Mouse (Mus musculus) liver, embryonic 12.5 days (tissue): ENCODE measurements around the gene Sec61a2. TPM values are rescaled to one million over a fixed set of nuclear protein-coding genes. Genes with fewer than 3 reads are reported as not detected.

ENCODE experiments used
- ATAC-seq: fragments of 200-750 bp; cut with Nextera tagmentation; 2 replicates; pipeline ENCODE4 v1.8.0; 2017; ENCODE audit warnings: moderate number of reproducible peaks, mild to moderate bottlenecking, moderate library complexity
- H3K27ac ChIP-seq: fragments of 300-500 bp; sonication (generic); 2 replicates; pipeline ENCODE4 v1.5.1; 2016; ENCODE audit warnings: mild to moderate bottlenecking
- H3K27me3 ChIP-seq: fragments of 300-500 bp; sonication (generic); replicated peaks from 2 replicates; pipeline ENCODE4 v1.6.1; 2016; ENCODE audit warnings: mild to moderate bottlenecking, moderate library complexity
- H3K36me3 ChIP-seq: fragments of 300-500 bp; sonication (generic); 2 replicates; pipeline ENCODE4 v1.6.1; 2016; ENCODE audit warnings: mild to moderate bottlenecking, moderate library complexity
- H3K4me1 ChIP-seq: fragments of 300-500 bp; sonication (generic); 2 replicates; pipeline ENCODE4 v1.6.1; 2016
- H3K4me2 ChIP-seq: fragments of 300-500 bp; sonication (generic); 2 replicates; pipeline ENCODE4 v1.6.1; 2016; ENCODE audit warnings: mild to moderate bottlenecking, moderate library complexity
- H3K4me3 ChIP-seq: fragments of 300-500 bp; sonication (generic); 2 replicates; pipeline ENCODE4 v1.5.1; 2016; ENCODE audit warnings: mild to moderate bottlenecking, moderate library complexity
- H3K9ac ChIP-seq: fragments of 300-500 bp; sonication (generic); 2 replicates; pipeline ENCODE4 v1.6.1; 2016; ENCODE audit warnings: mild to moderate bottlenecking, moderate library complexity
- H3K9me3 ChIP-seq: fragments of 300-500 bp; sonication (generic); replicated peaks from 2 replicates; pipeline ENCODE4 v1.6.1; 2016; ENCODE audit warnings: mild to moderate bottlenecking, moderate library complexity
- WGBS: fragments of 180-500 bp; shearing (Covaris S2); methylation state at CpG from one replicate; pipeline ENCODE4 v1.1.7; 2016; ENCODE audit not compliant: insufficient replicate concordance; 5-methylcytosine and 5-hydroxymethylcytosine counted together
- polyA plus RNA-seq: library from polyadenylated mRNA; unstranded; fragments of >200 nt; fragmentation: Nextera tagmentation; extraction: Ambion mirVana; gene quantifications from 2 replicates; pipeline ENCODE4 v1.2.1, GENCODE M21; 2016

Sec61a2 gene
- 22.8 and 24.2 TPM in 2 replicates for polyA plus RNA-seq

GRCm38 (mm10) chr2:5894843-5895570, at the start of gene Sec61a2:
Gene Sec61a2 (minus strand): TSS chr2:5895432.
- peak; percentile 99 for ATAC-seq
- under 1% methylated on average over 62 of the region's 62 CpGs for WGBS

GRCm38 (mm10) chr2:5943071-5943470, 47.8 kb upstream of the Sec61a2 start:
- no peak for ATAC-seq
- Histone ChIP-seq H3K27ac (peak overlapping the region; percentile 41; the same call in 1 of the 2 replicates), H3K4me3 (peak overlapping the region; percentile 69), H3K27me3 (no peaks in the 10 kb centered on the region), H3K4me1 (peaks cover 72% of the 10 kb centered on the region), H3K9me3 (no peaks in the 10 kb centered on the region), H3K36me3 (no peaks in the 10 kb centered on the region), H3K9ac (peak overlapping the region; percentile 73), H3K4me2 (peak overlapping the region; percentile 94)
- WGBS: 35% methylated on average over 4 of the region's 4 CpGs

More at GRCm38 (mm10) chr2:5894843-5895570, at the start of gene Sec61a2:
- Histone ChIP-seq H3K9ac (peak within 1 kb of the TSS; percentile 92), H3K27ac (peak within 1 kb of the TSS; percentile 88), H3K36me3 (peaks cover 31% of the 10 kb centered on the region), H3K27me3 (no peaks in the 10 kb centered on the region), H3K9me3 (no peaks in the 10 kb centered on the region), H3K4me3 (peak within 1 kb of the TSS; percentile 86), H3K4me1 (peaks cover 26% of the 10 kb centered on the region), H3K4me2 (peak within 1 kb of the TSS; percentile 96)

GRCm38 (mm10) chr2:5942416-5943032, 47.3 kb upstream of the Sec61a2 start, which contains the start of gene Dhtkd1:
Gene Dhtkd1 (minus strand): TSS chr2:5942792.
- peak; percentile 88 for ATAC-seq
- peak within 1 kb of the TSS; percentile 69 for H3K4me3 ChIP-seq
- H3K36me3 ChIP-seq: no peaks in the 10 kb centered on the region
- peak within 1 kb of the TSS; percentile 94 for H3K4me2 ChIP-seq
- peaks cover 72% of the 10 kb centered on the region for H3K4me1 ChIP-seq
- under 1% methylated on average over 36 of the region's 36 CpGs for WGBS
- H3K27ac ChIP-seq: peak within 1 kb of the TSS; percentile 54; the same call in 1 of the 2 replicates
- H3K9me3 ChIP-seq: no peaks in the 10 kb centered on the region
- H3K9ac ChIP-seq: peak within 1 kb of the TSS; percentile 73
- no peaks in the 10 kb centered on the region for H3K27me3 ChIP-seq

GRCm38 (mm10) chr2:5941861-5942415, 46.7 kb upstream of the Sec61a2 start:
- H3K4me1 ChIP-seq: peaks cover 68% of the 10 kb centered on the region
- peak overlapping the region; percentile 69 for H3K4me3 ChIP-seq
- H3K27me3 ChIP-seq: no peaks in the 10 kb centered on the region
- H3K9me3 ChIP-seq: no peaks in the 10 kb centered on the region
- 59% methylated on average over 11 of the region's 11 CpGs for WGBS
- H3K4me2 ChIP-seq: peak overlapping the region; percentile 94
- H3K9ac ChIP-seq: peak overlapping the region; percentile 73
- peak overlapping the region; percentile 54; the same call in 1 of the 2 replicates for H3K27ac ChIP-seq
- no peak for ATAC-seq
- H3K36me3 ChIP-seq: no peaks in the 10 kb centered on the region

GRCm38 (mm10) chr2:5940936-5941335, 45.7 kb upstream of the Sec61a2 start:
- H3K9me3 ChIP-seq: no peaks in the 10 kb centered on the region
- no peaks in the 10 kb centered on the region for H3K27me3 ChIP-seq
- H3K4me3 ChIP-seq: no peak overlapping the region
- 89% methylated on average over 9 of the region's 9 CpGs for WGBS
- H3K36me3 ChIP-seq: no peaks in the 10 kb centered on the region
- no peak for ATAC-seq
- H3K9ac ChIP-seq: no peak overlapping the region
- no peak overlapping the region for H3K27ac ChIP-seq
- no peak overlapping the region for H3K4me2 ChIP-seq
- peaks cover 58% of the 10 kb centered on the region for H3K4me1 ChIP-seq

GRCm38 (mm10) chr2:5939911-5940310, 44.7 kb upstream of the Sec61a2 start:
- 85% methylated on average over 14 of the region's 14 CpGs for WGBS
- Histone ChIP-seq H3K4me3 (no peak overlapping the region), H3K4me1 (peaks cover 49% of the 10 kb centered on the region), H3K27me3 (no peaks in the 10 kb centered on the region), H3K4me2 (no peak overlapping the region), H3K9me3 (no peaks in the 10 kb centered on the region), H3K27ac (no peak overlapping the region), H3K9ac (no peak overlapping the region), H3K36me3 (no peaks in the 10 kb centered on the region)
- no peak for ATAC-seq

- Histone ChIP-seq H3K4me3 (no peak overlapping the region), H3K27me3 (no peaks in the 10 kb centered on the region), H3K9me3 (no peaks in the 10 kb centered on the region), H3K4me2 (0 out of 2 replicates have a peak overlapping the region, but pooled peaks have one; percentile 8), H3K4me1 (peaks cover 43% of the 10 kb centered on the region), H3K36me3 (no peaks in the 10 kb centered on the region), H3K9ac (no peak overlapping the region), H3K27ac (no peak overlapping the region)
- ATAC-seq: no peak
- WGBS: 40% methylated on average over 3 of the region's 3 CpGs
These were observed 44.1 kb upstream of the Sec61a2 start for GRCm38 (mm10) chr2:5939319-5939718.

- H3K36me3 ChIP-seq: no peaks in the 10 kb centered on the region
- no peak overlapping the region for H3K4me3 ChIP-seq
- H3K4me1 ChIP-seq: peaks cover 15% of the 10 kb centered on the region
- no peaks in the 10 kb centered on the region for H3K27me3 ChIP-seq
- H3K9ac ChIP-seq: no peak overlapping the region
- WGBS: 74% methylated on average over 4 of the region's 4 CpGs
- no peak overlapping the region for H3K27ac ChIP-seq
- no peak for ATAC-seq
- no peaks in the 10 kb centered on the region for H3K9me3 ChIP-seq
- H3K4me2 ChIP-seq: no peak overlapping the region
These were observed 41.3 kb upstream of the Sec61a2 start for GRCm38 (mm10) chr2:5936550-5936949.

GRCm38 (mm10) chr2:5936068-5936467, 40.8 kb upstream of the Sec61a2 start:
- Histone ChIP-seq H3K4me1 (peaks cover 15% of the 10 kb centered on the region), H3K9ac (no peak overlapping the region), H3K27ac (no peak overlapping the region), H3K27me3 (no peaks in the 10 kb centered on the region), H3K4me2 (no peak overlapping the region), H3K4me3 (no peak overlapping the region), H3K9me3 (no peaks in the 10 kb centered on the region), H3K36me3 (no peaks in the 10 kb centered on the region)
- no peak for ATAC-seq
- WGBS: 68% methylated on average over 6 of the region's 6 CpGs

- Histone ChIP-seq H3K9me3 (no peaks in the 10 kb centered on the region), H3K27ac (no peak overlapping the region), H3K36me3 (no peaks in the 10 kb centered on the region), H3K9ac (peak overlapping the region; percentile 19; the same call in 1 of the 2 replicates), H3K4me2 (no peak overlapping the region), H3K4me1 (peaks cover 13% of the 10 kb centered on the region), H3K4me3 (no peak overlapping the region), H3K27me3 (no peaks in the 10 kb centered on the region)
- 93% methylated on average over 3 of the region's 3 CpGs for WGBS
- no peak for ATAC-seq
These were observed 39.7 kb upstream of the Sec61a2 start for GRCm38 (mm10) chr2:5934936-5935335.

GRCm38 (mm10) chr2:5931938-5932337, 36.7 kb upstream of the Sec61a2 start:
- no peak overlapping the region for H3K27ac ChIP-seq

More at GRCm38 (mm10) chr2:5931938-5932337, 36.7 kb upstream of the Sec61a2 start:
- Histone ChIP-seq H3K4me3 (no peak overlapping the region), H3K4me1 (no peaks in the 10 kb centered on the region), H3K9ac (no peak overlapping the region), H3K27me3 (no peaks in the 10 kb centered on the region), H3K36me3 (peaks cover 11% of the 10 kb centered on the region; the same call in 1 of the 2 replicates), H3K4me2 (no peak overlapping the region), H3K9me3 (no peaks in the 10 kb centered on the region)
- ATAC-seq: no peak
- 75% methylated on average over 5 of the region's 5 CpGs for WGBS
